Mouse (Mus musculus) midbrain, embryonic 15.5 days (tissue): ENCODE data around the gene Exog. TPM values are rescaled to one million over a fixed set of nuclear protein-coding genes. Genes with fewer than 3 reads are reported as not detected.

Source experiments
- ATAC-seq: fragments of 200-750 bp; cut with Nextera tagmentation; replicated peaks from 2 replicates; pipeline ENCODE4 v1.8.0; 2017; ENCODE audit warnings: moderate TSS enrichment
- H3K27ac ChIP-seq: fragments of 300-500 bp; sonication (generic); 2 replicates; pipeline ENCODE4 v1.5.1; 2015; ENCODE audit warnings: mild to moderate bottlenecking, inconsistent platforms
- H3K27me3 ChIP-seq: fragments of 300-500 bp; sonication (generic); replicated peaks from 2 replicates; pipeline ENCODE4 v1.6.1; 2015; ENCODE audit warnings: inconsistent platforms
- H3K36me3 ChIP-seq: fragments of 300-500 bp; sonication (generic); replicated peaks from 2 replicates; pipeline ENCODE4 v1.6.1; 2015; ENCODE audit warnings: inconsistent platforms
- H3K4me1 ChIP-seq: fragments of 300-500 bp; sonication (generic); 2 replicates; pipeline ENCODE4 v1.6.1; 2015; ENCODE audit warnings: inconsistent platforms
- H3K4me2 ChIP-seq: fragments of 300-500 bp; sonication (generic); 2 replicates; pipeline ENCODE4 v1.6.1; 2015; ENCODE audit warnings: inconsistent platforms, mild to moderate bottlenecking, moderate library complexity
- H3K4me3 ChIP-seq: fragments of 300-500 bp; sonication (generic); 2 replicates; pipeline ENCODE4 v1.5.1; 2015; ENCODE audit warnings: mild to moderate bottlenecking, inconsistent platforms
- H3K9ac ChIP-seq: fragments of 300-500 bp; sonication (generic); 2 replicates; pipeline ENCODE4 v1.6.1; 2015; ENCODE audit warnings: mild to moderate bottlenecking, inconsistent platforms
- H3K9me3 ChIP-seq: fragments of 300-500 bp; sonication (generic); 2 replicates; pipeline ENCODE4 v1.6.1; 2016; ENCODE audit warnings: inconsistent platforms
- WGBS: fragments of 180-500 bp; shearing (Covaris S2); methylation state at CpG from one replicate; pipeline ENCODE4 v1.1.7; 2015; ENCODE audit warnings: mixed read lengths; 5-methylcytosine and 5-hydroxymethylcytosine counted together
- polyA plus RNA-seq: library from polyadenylated mRNA; unstranded; fragments of >200 nt; fragmentation: Nextera tagmentation; extraction: Ambion mirVana; gene quantifications from 2 replicates; pipeline ENCODE4 v1.2.1, GENCODE M21; 2015

The Exog gene
- 53.3 and 53.4 TPM in 2 replicates for polyA plus RNA-seq

GRCm38 (mm10) chr9:119444738-119445429, at the start of gene Exog:
Gene Exog, plus strand, starts transcription at chr9:119444943.
- H3K27me3 ChIP-seq = no peaks in the 10 kb centered on the region
- peak within 1 kb of the TSS; percentile 86 for H3K4me2 ChIP-seq
- H3K27ac ChIP-seq = peak within 1 kb of the TSS; percentile 91
- no peaks in the 10 kb centered on the region for H3K9me3 ChIP-seq
- H3K4me3 ChIP-seq = peak within 1 kb of the TSS; percentile 99
- peaks cover 17% of the 10 kb centered on the region for H3K36me3 ChIP-seq
- ATAC-seq = peak; percentile 93
- peak within 1 kb of the TSS; percentile 97 for H3K9ac ChIP-seq
- WGBS = under 1% methylated on average over 52 of the region's 52 CpGs
- H3K4me1 ChIP-seq = peaks cover 23% of the 10 kb centered on the region

GRCm38 (mm10) chr9:119401351-119401750, 43.4 kb upstream of the Exog start:
- Histone ChIP-seq H3K27me3 (no peaks in the 10 kb centered on the region), H3K4me2 (peak overlapping the region; percentile 77), H3K36me3 (no peaks in the 10 kb centered on the region), H3K4me3 (peak overlapping the region; percentile 68), H3K4me1 (peaks cover 39% of the 10 kb centered on the region), H3K27ac (peak overlapping the region; percentile 99), H3K9ac (peak overlapping the region; percentile 99), H3K9me3 (no peaks in the 10 kb centered on the region)
- 2% methylated on average over 7 of the region's 7 CpGs for WGBS
- no peak; the same call in 1 of the 2 replicates for ATAC-seq

DNA sequence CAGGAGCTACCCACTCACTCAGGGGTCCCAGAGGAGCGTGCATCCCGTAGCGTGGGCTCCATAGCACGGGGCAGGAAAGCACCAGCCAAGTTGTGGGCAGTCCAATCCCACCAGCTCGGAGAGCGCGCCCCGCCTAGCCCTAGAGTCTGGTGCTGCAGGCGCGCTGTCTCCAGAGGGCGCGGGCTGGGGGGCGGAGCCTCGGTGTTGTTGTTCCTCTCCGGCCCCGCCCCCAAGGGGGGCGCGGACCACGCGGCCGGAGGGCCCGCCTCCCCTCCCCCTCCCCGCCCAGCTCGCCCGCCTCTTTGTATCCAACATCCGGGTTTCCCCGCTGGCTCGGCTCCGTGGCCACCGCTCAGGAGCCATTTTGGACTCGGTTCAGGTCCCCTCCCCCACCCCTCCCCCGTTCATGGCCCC, 42.9 kb upstream of the Exog start, which contains the start of gene Acvr2b:
Gene Acvr2b (plus strand): TSS at position 318 of the 414 bp plus-strand sequence.
- no peaks in the 10 kb centered on the region for H3K27me3 ChIP-seq
- WGBS = 0% methylated on average over 24 of the region's 32 CpGs
- H3K4me1 ChIP-seq = peaks cover 40% of the 10 kb centered on the region
- H3K9me3 ChIP-seq = no peaks in the 10 kb centered on the region
- peak within 1 kb of the TSS; percentile 99 for H3K27ac ChIP-seq
- H3K9ac ChIP-seq = peak within 1 kb of the TSS; percentile 99
- peak within 1 kb of the TSS; percentile 77 for H3K4me2 ChIP-seq
- no peaks in the 10 kb centered on the region for H3K36me3 ChIP-seq
- H3K4me3 ChIP-seq = peak within 1 kb of the TSS; percentile 68
- peak; percentile 93 for ATAC-seq

- Histone ChIP-seq H3K9me3 (no peaks in the 10 kb centered on the region), H3K4me2 (peak overlapping the region; percentile 77), H3K27ac (peak overlapping the region; percentile 99), H3K36me3 (no peaks in the 10 kb centered on the region), H3K4me3 (peak overlapping the region; percentile 68), H3K27me3 (no peaks in the 10 kb centered on the region), H3K9ac (peak overlapping the region; percentile 99), H3K4me1 (peaks cover 40% of the 10 kb centered on the region)
- under 1% methylated on average over 123 of the region's 127 CpGs for WGBS
- ATAC-seq = peak; percentile 45
These were observed 42.2 kb upstream of the Exog start for GRCm38 (mm10) chr9:119402253-119403235.

- Histone ChIP-seq H3K9ac (peak overlapping the region; percentile 99), H3K27ac (peak overlapping the region; percentile 99), H3K4me2 (peak overlapping the region; percentile 77), H3K9me3 (no peaks in the 10 kb centered on the region), H3K27me3 (no peaks in the 10 kb centered on the region), H3K4me3 (peak overlapping the region; percentile 68), H3K36me3 (no peaks in the 10 kb centered on the region), H3K4me1 (peaks cover 45% of the 10 kb centered on the region)
- peak; percentile 55 for ATAC-seq
- WGBS = under 1% methylated on average over 26 of the region's 26 CpGs
These were observed 41.5 kb upstream of the Exog start for GRCm38 (mm10) chr9:119403236-119403641.

GRCm38 (mm10) chr9:119404090-119404489, 40.7 kb upstream of the Exog start:
- H3K9me3 ChIP-seq = no peaks in the 10 kb centered on the region
- 56% methylated on average over 5 of the region's 5 CpGs for WGBS
- ATAC-seq = no peak
- peak overlapping the region; percentile 68 for H3K4me3 ChIP-seq
- H3K4me1 ChIP-seq = peaks cover 49% of the 10 kb centered on the region
- H3K36me3 ChIP-seq = no peaks in the 10 kb centered on the region
- no peak overlapping the region for H3K27ac ChIP-seq
- peak overlapping the region; percentile 77 for H3K4me2 ChIP-seq
- H3K27me3 ChIP-seq = no peaks in the 10 kb centered on the region
- peak overlapping the region; percentile 99; the same call in 1 of the 2 replicates for H3K9ac ChIP-seq

DNA sequence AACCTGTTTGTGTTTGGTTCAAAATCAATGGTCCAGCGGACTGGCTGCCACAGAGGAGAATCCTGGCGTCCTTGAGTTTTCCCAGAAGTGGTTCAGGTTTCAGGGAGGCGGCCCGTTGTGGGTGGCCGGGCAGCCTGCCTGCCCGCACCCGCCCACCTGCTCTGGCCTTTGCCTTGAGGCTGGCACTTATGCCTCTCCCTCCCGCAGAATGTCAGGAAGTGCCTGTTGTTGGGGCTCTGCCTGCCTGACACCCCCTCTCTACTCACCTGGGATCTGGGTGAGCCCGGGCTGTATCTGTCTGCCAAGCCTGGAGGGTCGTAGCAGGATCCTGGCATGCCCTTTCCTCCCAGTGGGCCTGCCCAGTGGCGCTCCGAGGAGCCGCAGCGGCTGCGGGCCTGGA, 36.9 kb upstream of the Exog start:
- H3K4me2 ChIP-seq = no peak overlapping the region
- 87% methylated on average over 15 of the region's 15 CpGs for WGBS
- no peak overlapping the region for H3K27ac ChIP-seq
- H3K27me3 ChIP-seq = no peaks in the 10 kb centered on the region
- no peaks in the 10 kb centered on the region for H3K9me3 ChIP-seq
- H3K4me3 ChIP-seq = no peak overlapping the region
- ATAC-seq = no peak
- no peaks in the 10 kb centered on the region for H3K36me3 ChIP-seq
- no peak overlapping the region for H3K9ac ChIP-seq
- H3K4me1 ChIP-seq = peaks cover 44% of the 10 kb centered on the region

DNA sequence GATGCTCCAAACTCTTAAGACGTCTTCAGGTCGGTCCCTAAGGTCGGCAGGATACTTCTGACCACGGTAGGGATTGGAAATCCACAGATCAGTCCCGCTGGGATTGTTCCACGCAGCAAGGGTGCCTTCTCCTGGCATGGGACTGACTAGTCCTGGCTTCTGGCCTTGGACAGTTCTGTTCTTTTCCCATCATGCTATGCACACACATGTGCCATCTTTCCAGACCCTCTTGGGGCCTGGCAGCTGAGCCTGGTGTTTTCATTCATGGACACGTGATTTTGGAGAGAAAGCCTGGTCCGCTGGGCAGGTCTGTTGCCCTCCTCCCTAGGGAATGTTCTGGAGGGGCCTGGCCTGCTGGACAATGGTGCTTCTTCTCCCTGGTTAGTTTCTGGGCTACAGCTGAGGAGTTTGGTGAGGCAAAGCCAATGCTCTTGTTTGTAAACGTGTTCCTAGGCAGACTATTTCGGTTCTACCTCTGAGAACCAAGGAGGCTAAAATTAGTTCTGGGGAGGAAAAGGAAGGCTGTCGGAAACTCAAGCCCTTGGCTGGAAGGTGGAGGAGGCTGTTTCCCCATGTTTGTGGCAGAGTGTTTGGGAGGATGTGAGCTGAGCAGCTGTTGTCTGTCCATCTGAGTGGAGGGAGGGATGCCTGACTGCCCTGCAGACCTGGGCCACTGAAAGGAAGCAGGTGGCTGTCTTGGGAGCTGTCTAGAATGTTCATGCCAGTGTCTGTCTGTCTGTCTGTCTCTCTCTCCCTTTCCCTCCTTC, 35.7 kb upstream of the Exog start:
- Histone ChIP-seq H3K36me3 (no peaks in the 10 kb centered on the region), H3K27me3 (no peaks in the 10 kb centered on the region), H3K4me2 (no peak overlapping the region), H3K4me1 (peaks cover 37% of the 10 kb centered on the region), H3K9me3 (no peaks in the 10 kb centered on the region), H3K9ac (no peak overlapping the region), H3K4me3 (no peak overlapping the region), H3K27ac (no peak overlapping the region)
- ATAC-seq = no peak
- whole genome bisulfite sequencing = 82% methylated on average over 11 of the region's 11 CpGs

DNA sequence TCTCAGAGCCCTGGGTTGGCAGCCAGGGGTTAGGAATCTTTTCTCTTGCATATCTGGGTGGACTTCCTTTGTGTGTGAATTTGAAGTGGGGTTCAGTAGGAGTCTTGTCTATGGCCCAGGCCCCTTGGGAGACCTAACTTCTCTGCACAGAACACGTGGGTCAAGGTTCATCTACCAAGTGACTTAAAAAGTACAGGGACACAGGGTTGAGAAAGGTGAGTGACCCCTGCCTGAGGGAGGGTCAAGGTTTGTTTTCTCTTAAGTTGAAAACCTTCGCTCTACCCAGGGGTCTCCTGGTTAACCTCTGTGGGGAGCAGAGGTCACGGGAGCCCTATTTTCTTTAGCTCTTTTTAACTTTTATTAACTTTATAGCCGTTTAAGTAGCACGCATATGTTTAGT, 34.9 kb upstream of the Exog start:
- Histone ChIP-seq H3K4me2 (no peak overlapping the region), H3K9me3 (no peaks in the 10 kb centered on the region), H3K4me3 (no peak overlapping the region), H3K27ac (no peak overlapping the region), H3K27me3 (no peaks in the 10 kb centered on the region), H3K4me1 (peaks cover 29% of the 10 kb centered on the region), H3K9ac (no peak overlapping the region), H3K36me3 (no peaks in the 10 kb centered on the region)
- WGBS = 92% methylated on average over 5 of the region's 5 CpGs
- ATAC-seq = no peak

GRCm38 (mm10) chr9:119418025-119418424, 26.7 kb upstream of the Exog start:
- Histone ChIP-seq H3K4me2 (no peak overlapping the region), H3K4me1 (peaks cover 28% of the 10 kb centered on the region), H3K36me3 (no peaks in the 10 kb centered on the region), H3K27me3 (no peaks in the 10 kb centered on the region), H3K27ac (no peak overlapping the region), H3K4me3 (no peak overlapping the region), H3K9ac (no peak overlapping the region), H3K9me3 (no peaks in the 10 kb centered on the region)
- no peak for ATAC-seq
- 75% methylated on average over 18 of the region's 18 CpGs for WGBS

DNA sequence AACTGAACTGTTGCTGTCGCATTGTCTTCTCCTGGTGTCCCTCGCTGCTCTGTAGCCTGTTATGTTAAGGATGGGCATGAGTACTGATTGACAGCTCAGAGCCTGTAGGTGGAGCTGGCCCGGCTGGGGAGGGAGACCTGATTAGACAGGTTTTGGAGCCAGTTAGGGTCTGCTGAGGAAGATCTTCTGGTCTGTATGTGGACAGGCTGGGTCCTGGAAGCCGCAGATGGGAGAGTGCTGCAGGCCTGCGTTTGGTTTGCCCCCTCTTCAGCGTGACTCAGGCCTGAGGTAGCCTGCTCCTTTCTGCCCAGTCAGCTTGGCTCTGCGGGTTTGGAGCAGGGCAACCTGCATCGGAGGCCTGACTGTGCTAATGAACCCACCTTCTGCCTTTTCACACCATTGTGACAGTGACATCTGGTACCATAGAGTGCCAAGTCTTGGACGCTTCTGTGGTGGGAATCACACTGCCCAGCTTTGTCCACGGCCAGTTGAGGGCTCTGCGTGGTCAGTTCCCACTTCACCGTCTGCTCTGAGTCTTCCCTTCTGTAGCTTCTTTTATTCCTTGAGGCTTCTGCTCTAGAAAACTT, 24.8 kb upstream of the Exog start:
- H3K4me1 ChIP-seq = peaks cover 36% of the 10 kb centered on the region
- no peak overlapping the region for H3K9ac ChIP-seq
- no peak overlapping the region for H3K4me2 ChIP-seq
- H3K27ac ChIP-seq = no peak overlapping the region
- no peaks in the 10 kb centered on the region for H3K27me3 ChIP-seq
- no peaks in the 10 kb centered on the region for H3K9me3 ChIP-seq
- WGBS = 80% methylated on average over 12 of the region's 12 CpGs
- H3K4me3 ChIP-seq = no peak overlapping the region
- no peak for ATAC-seq
- H3K36me3 ChIP-seq = no peaks in the 10 kb centered on the region
